Mouse (Mus musculus): ENCODE results near the gene Teddm1a. TPM values are rescaled to one million over a fixed set of nuclear protein-coding genes. Genes with fewer than 3 reads are reported as not detected.
A peak's percentile ranks its signal among the peaks of the same experiment; 100 is the strongest.

The Teddm1a gene
- polyA plus RNA-seq, 1 experiment from 2014 or later = not detected

DNA sequence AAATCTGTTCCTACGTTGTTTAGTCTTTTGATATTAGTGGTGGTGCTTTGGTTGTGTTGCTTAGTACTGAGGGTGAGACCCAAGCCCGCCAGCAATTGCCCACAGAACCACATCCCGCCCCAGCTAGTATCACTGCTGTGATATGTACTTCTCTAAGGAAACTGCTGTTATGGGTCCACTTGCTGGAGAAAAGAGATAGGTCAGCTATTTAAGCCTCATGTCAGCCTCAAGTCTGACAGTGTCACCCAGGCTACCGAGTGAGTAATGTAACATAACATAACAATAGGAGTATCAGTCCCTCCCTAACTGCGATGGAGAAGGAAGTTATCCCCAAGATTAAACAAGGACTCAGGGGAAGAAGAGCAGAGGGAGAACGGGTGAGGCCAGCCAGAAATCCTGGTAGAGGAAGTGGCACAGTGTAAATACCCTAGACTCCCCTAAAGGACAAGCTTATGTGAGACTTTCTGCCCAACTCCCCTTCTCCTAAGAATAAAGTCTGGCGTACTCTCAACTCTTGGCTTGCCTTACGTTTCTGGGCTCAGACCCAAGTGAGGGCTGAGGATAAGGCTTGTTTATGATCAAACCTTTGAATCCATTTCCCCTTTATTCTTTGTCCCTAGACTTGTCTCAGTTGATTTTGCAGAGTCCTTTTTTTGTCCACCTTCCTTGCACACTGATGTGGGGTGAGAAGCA is 2.8 kb downstream of the Teddm1a start:
- no peak overlapping the region for H3K9ac ChIP-seq
- H3K4me3 ChIP-seq = no peak overlapping the region
- no peaks in the 10 kb centered on the region for H3K9me3 ChIP-seq (replicated peaks)
- ATAC-seq = no peak
- WGBS (ENCODE audit: insufficient replicate concordance) = 36% methylated on average over 8 of the region's 8 CpGs
- no peak overlapping the region for H3K27ac ChIP-seq
- no peak overlapping the region for H3K4me2 ChIP-seq
- peaks cover 26% of the 10 kb centered on the region for H3K4me1 ChIP-seq
- H3K36me3 ChIP-seq = no peaks in the 10 kb centered on the region
- H3K27me3 ChIP-seq (replicated peaks) = peaks cover 10% of the 10 kb centered on the region; the same call in 1 of the 2 replicates

DNA sequence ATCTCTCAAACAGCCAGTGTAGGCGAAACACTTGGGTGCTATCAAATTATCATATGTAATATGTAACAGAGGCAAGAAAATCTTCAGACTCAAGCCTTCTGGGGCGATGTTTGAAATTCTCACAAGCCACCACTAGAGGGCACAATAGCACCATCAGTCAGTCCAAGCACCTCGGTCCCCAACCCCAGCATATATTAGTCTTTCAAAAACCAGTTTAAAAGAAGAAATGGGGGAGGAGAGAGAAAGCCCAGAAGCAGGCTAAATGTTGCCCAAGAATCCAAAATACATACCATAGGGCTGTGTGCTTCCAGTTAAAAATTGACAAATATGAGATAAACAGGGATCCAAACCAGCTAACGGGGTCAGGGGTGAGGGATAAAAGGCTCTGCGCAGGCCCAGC is 3.4 kb downstream of the Teddm1a start:
- no peaks in the 10 kb centered on the region for H3K36me3 ChIP-seq
- no peak overlapping the region for H3K4me3 ChIP-seq
- H3K9ac ChIP-seq = no peak overlapping the region
- no peak for ATAC-seq
- H3K27me3 ChIP-seq (replicated peaks) = peaks cover 10% of the 10 kb centered on the region; the same call in 1 of the 2 replicates
- H3K4me2 ChIP-seq = no peak overlapping the region
- 37% methylated on average over 5 of the region's 5 CpGs for WGBS (ENCODE audit: insufficient replicate concordance)
- H3K9me3 ChIP-seq (replicated peaks) = no peaks in the 10 kb centered on the region
- H3K4me1 ChIP-seq = peaks cover 29% of the 10 kb centered on the region
- no peak overlapping the region for H3K27ac ChIP-seq

DNA sequence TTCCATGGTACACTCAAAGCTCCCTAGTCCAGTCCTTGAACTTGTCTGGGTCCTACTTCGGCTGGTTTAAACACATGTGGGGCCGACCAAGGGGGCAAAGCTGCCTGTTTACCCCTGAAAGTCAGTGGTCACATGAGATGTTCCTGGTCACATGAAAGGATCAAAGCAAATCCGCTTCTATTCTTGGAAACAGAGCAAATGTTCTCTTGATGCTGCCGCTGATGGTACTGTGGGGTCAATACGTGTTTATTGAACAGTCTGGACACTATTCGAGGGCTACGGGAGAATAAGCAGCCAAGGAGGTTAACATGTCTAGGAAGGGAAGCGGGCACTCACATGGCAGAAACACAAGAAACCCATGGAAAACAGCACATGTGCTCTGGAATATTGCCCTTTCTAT is 5.7 kb downstream of the Teddm1a start:
- peaks cover 10% of the 10 kb centered on the region; the same call in 1 of the 2 replicates for H3K27me3 ChIP-seq (replicated peaks)
- H3K4me3 ChIP-seq = no peak overlapping the region
- H3K27ac ChIP-seq = no peak overlapping the region
- H3K36me3 ChIP-seq = no peaks in the 10 kb centered on the region
- peaks cover 43% of the 10 kb centered on the region for H3K4me1 ChIP-seq
- H3K9ac ChIP-seq = no peak overlapping the region
- H3K4me2 ChIP-seq = no peak overlapping the region
- WGBS (ENCODE audit: insufficient replicate concordance) = 78% methylated on average over 8 of the region's 8 CpGs
- ATAC-seq = no peak
- no peaks in the 10 kb centered on the region for H3K9me3 ChIP-seq (replicated peaks)

DNA sequence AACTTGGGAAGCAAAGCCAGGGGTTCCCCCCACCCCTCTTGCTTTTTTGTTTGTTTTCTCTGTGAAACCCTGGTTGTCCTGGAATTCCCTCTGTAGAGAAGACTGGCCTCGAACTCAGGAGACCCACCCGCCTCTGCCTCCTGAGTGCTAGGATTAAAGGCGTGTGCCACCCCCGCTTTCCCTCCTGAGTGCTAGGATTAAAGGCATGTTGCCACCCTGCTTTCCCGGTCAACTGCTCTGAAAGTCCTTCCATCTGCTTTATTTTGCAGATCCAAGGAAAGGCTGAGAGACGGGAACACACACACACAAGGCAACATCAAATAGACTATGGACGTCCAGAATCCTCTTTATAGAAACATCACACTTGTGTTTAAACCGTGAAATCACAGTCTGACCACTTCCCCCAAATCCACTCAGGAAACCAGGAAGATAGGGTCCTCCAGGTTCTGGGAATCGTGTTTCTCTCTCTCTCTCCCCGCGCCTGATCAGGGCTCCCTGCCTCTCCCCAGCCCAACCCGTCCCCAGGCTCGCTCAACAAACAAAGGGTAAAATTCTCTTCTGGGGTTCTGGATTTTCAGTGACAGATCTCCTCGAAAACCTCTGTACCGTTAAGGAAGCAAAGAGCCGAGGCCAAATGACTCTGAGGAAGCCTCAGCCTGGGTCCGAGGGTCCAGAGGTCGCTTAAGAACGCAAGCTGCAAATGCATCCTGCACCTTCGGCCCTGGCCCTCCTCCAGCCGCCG is 7.6 kb downstream of the Teddm1a start:
- 0 out of 2 replicates have a peak, but pooled peaks cover 4% of the 10 kb centered on the region for H3K27me3 ChIP-seq (replicated peaks)
- no peaks in the 10 kb centered on the region for H3K9me3 ChIP-seq (replicated peaks)
- peaks cover 52% of the 10 kb centered on the region for H3K4me1 ChIP-seq
- peak overlapping the region; percentile 82 for H3K4me3 ChIP-seq
- 20% methylated on average over 22 of the region's 22 CpGs for WGBS (ENCODE audit: insufficient replicate concordance)
- no peak for ATAC-seq
- H3K27ac ChIP-seq = peak overlapping the region; percentile 99
- H3K36me3 ChIP-seq = peaks cover 17% of the 10 kb centered on the region
- peak overlapping the region; percentile 92 for H3K9ac ChIP-seq
- H3K4me2 ChIP-seq = peak overlapping the region; percentile 79

DNA sequence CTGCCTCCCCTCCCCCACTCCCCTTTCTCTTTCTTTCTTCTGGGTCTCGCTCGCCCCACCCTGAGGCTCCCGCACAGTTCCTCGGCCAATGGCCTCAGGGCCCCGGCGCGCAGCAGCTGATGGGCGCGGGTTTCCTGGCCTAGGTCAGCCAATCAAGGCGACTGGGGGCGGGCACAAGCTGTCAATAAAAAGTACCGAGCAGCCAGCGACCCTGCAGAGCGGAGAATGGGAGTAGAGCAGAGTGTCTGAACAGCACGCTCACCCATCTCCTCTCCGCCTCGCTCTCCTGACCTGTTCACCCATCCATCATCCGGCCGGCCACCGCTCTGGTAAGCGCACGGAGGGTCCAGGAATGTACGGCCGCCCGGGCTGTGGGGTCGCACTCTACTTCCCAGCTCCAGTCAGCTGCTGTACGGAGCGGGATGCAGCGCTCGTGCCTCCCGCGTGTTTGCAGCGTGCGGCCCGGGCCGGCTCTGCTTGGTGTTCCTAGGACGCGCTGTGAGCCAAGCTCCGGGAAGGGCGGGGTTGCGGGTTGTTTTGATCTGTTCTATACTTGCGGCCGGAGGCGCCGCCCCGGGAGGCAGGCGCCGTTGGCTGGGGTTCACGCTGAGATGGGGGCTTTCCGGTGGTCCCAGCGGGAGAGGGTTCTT is 8.3 kb downstream of the Teddm1a start, which contains the start of the genes Glul and Teddm2:
TSS of gene Glul (plus strand) at position 214 of the 650 bp plus-strand sequence.
TSS of gene Teddm2 (minus strand) at position 498 of the 650 bp plus-strand sequence.
- WGBS (ENCODE audit: insufficient replicate concordance) = under 1% methylated on average over 50 of the region's 51 CpGs
- peaks cover 24% of the 10 kb centered on the region for H3K36me3 ChIP-seq
- no peaks in the 10 kb centered on the region for H3K27me3 ChIP-seq (replicated peaks)
- no peaks in the 10 kb centered on the region for H3K9me3 ChIP-seq (replicated peaks)
- H3K4me2 ChIP-seq = peak within 1 kb of the TSS; percentile 79
- H3K4me3 ChIP-seq = peak within 1 kb of the TSS; percentile 82
- peak within 1 kb of the TSS; percentile 99 for H3K27ac ChIP-seq
- H3K4me1 ChIP-seq = peaks cover 49% of the 10 kb centered on the region
- peak within 1 kb of the TSS; percentile 92 for H3K9ac ChIP-seq
- ATAC-seq = peak; percentile 96

DNA sequence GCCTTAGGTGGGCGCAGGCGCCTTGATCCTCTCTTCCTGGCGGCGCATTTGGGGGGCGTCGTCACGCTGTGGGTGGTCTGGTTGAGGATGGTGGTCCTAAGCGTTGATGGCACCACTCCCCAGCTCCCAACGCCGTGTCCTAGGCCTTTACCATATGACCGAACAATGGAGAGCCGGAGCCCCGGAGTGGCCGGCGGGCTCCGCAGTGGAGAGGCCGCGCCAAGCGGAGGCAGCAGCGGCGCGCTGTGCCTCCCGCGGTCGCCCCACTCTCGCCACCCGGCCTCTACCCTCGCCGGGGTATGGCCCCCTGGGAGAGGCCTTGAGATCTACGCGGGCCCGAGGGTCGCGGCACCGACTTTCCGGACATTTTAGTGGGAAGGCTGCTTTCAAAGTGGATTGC is 8.8 kb downstream of the Teddm1a start:
- peaks cover 29% of the 10 kb centered on the region for H3K36me3 ChIP-seq
- no peaks in the 10 kb centered on the region for H3K27me3 ChIP-seq (replicated peaks)
- peak; percentile 37 for ATAC-seq
- H3K27ac ChIP-seq = peak overlapping the region; percentile 99
- H3K4me3 ChIP-seq = peak overlapping the region; percentile 82
- H3K4me2 ChIP-seq = peak overlapping the region; percentile 79
- no peaks in the 10 kb centered on the region for H3K9me3 ChIP-seq (replicated peaks)
- H3K9ac ChIP-seq = peak overlapping the region; percentile 92
- WGBS (ENCODE audit: insufficient replicate concordance) = under 1% methylated on average over 36 of the region's 36 CpGs
- peaks cover 49% of the 10 kb centered on the region for H3K4me1 ChIP-seq

DNA sequence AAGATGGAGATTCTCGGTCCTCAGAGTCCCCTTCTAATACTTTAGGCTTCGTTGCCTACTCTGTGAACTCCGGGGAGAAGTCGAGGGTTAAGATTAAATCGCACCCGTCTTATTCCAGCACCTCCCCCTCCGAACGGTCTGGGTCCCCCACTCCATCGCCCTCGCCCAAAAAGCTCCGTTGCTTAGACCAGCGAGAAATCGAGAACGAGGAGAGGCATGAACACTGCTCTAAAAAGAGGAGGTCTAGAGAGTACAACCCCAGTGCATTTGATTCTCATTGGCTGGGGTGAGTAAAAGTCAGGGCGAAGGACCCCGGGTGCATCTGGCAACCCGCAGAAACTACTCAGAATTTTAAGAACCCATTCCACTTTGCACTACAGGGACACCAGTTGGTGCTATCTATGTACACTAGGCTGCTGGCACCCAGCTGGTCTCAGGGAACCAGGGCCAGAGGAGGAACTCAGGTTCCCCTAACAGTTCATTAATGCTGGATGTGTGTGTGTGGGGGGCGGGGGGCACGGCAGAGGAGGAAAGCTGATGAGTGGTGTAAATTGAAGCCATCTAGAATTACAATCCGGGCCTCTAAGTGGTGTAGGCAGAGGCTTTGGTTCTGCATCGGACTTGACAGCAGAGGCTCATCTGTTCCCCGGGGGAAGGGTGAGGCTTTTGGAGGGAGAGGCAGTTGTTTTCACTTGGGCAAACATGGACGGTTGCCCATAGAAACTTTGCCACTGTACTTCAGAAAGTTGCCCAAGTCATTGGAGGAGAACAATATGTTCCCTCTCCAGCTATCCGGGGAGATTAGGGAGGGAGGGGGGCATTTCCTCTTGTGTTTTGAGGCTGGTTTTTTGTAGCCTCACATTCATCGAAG is 9.6 kb downstream of the Teddm1a start:
- Histone ChIP-seq H3K4me2 (peak overlapping the region; percentile 79), H3K9me3 (replicated peaks) (no peaks in the 10 kb centered on the region), H3K27me3 (replicated peaks) (no peaks in the 10 kb centered on the region), H3K9ac (peak overlapping the region; percentile 92), H3K27ac (peak overlapping the region; percentile 99), H3K36me3 (peaks cover 36% of the 10 kb centered on the region), H3K4me3 (peak overlapping the region; percentile 82), H3K4me1 (peaks cover 49% of the 10 kb centered on the region)
- WGBS (ENCODE audit: insufficient replicate concordance) = 5% methylated on average over 25 of the region's 25 CpGs
- no peak for ATAC-seq

DNA sequence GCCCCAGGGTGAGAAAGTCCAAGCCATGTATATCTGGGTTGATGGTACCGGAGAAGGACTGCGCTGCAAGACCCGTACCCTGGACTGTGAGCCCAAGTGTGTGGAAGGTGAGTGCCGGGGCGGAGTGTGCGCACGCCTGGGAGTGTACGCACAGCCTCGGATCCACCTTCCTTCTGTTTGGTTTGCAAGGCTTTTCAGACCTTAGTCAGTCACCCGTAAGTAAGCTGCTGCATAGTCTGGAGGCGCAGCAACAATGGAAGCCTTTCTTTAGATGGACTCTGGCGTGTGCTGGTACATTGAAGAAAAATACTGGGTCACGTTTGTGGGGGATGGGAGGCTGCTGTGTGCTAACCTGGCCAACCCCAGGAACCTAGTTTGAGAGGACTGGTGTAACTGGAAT is 11.5 kb downstream of the Teddm1a start:
- Histone ChIP-seq H3K9ac (no peak overlapping the region), H3K4me1 (peaks cover 38% of the 10 kb centered on the region), H3K4me3 (no peak overlapping the region), H3K27me3 (replicated peaks) (no peaks in the 10 kb centered on the region), H3K27ac (no peak overlapping the region), H3K4me2 (0 out of 2 replicates have a peak overlapping the region, but pooled peaks have one; percentile 79), H3K36me3 (peaks cover 56% of the 10 kb centered on the region), H3K9me3 (replicated peaks) (no peaks in the 10 kb centered on the region)
- 89% methylated on average over 13 of the region's 13 CpGs for WGBS (ENCODE audit: insufficient replicate concordance)
- no peak for ATAC-seq

DNA sequence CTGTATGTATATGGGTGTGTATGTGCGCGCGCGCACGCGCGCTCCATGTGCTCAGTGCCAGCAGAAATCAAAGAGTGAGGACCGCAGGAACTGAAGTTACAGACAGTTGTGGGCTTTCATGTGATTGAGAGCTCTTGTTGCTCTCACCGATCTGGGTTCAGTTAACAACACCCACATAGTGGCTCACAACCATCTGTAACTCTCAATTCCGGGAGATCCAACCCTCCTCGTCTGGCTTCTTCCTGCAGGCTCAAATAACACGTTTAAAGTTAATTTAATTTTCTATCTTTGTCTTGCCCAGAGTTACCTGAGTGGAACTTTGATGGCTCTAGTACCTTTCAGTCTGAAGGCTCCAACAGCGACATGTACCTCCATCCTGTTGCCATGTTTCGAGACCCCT is 12.7 kb downstream of the Teddm1a start:
- 91% methylated on average over 14 of the region's 14 CpGs for WGBS (ENCODE audit: insufficient replicate concordance)
- Histone ChIP-seq H3K27me3 (replicated peaks) (no peaks in the 10 kb centered on the region), H3K9ac (no peak overlapping the region), H3K36me3 (peaks cover 68% of the 10 kb centered on the region), H3K4me1 (peaks cover 31% of the 10 kb centered on the region), H3K9me3 (replicated peaks) (no peaks in the 10 kb centered on the region), H3K4me2 (no peak overlapping the region), H3K27ac (no peak overlapping the region), H3K4me3 (no peak overlapping the region)
- ATAC-seq = no peak

DNA sequence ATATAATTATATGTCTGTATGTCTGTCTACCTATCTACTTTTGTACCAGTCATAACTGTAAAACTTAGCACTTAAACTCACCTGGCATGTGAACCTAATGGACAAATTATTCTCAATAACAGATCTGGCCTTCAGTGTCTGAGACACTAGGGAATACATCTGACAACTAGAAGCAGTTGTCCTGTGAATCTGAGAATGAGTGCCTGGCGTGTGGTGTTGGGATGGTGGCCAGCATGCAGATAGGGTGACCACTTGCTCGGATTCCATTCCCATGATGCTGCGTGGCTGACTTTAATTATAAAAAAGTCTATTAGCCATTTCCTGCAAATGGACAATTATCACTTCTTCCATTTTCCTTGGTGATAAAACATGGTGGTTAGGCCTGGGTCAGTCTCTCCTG is 14.3 kb downstream of the Teddm1a start:
- Histone ChIP-seq H3K27ac (no peak overlapping the region), H3K36me3 (peaks cover 84% of the 10 kb centered on the region), H3K4me3 (no peak overlapping the region), H3K4me2 (no peak overlapping the region), H3K9ac (no peak overlapping the region), H3K27me3 (replicated peaks) (no peaks in the 10 kb centered on the region), H3K4me1 (peaks cover 38% of the 10 kb centered on the region), H3K9me3 (replicated peaks) (no peaks in the 10 kb centered on the region)
- no peak for ATAC-seq
- WGBS (ENCODE audit: insufficient replicate concordance) = 88% methylated on average over 3 of the region's 3 CpGs

DNA sequence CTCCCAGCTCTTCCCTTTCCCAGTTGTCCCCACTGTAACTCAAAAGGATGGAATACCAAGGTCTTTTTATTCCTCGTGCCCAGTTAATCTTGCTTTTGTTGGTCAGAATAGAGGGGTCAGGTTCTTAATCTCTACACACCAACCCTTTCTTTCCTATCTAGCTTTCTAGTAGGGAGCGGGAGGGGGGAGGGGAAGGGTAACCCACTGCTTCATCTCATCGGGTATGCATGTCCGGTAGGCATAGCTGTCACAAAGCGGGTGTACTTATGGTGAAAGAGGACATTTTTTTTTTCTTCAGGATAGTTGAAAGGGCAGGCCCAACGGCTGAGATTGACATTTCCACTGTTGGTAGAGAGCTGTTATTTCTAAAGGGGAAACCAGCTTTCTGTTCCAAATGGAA is 16.7 kb downstream of the Teddm1a start:
- H3K4me1 ChIP-seq = peaks cover 16% of the 10 kb centered on the region
- no peak overlapping the region for H3K4me3 ChIP-seq
- ATAC-seq = no peak
- no peak overlapping the region for H3K9ac ChIP-seq
- 81% methylated on average over 6 of the region's 6 CpGs for WGBS (ENCODE audit: insufficient replicate concordance)
- no peak overlapping the region for H3K4me2 ChIP-seq
- H3K9me3 ChIP-seq (replicated peaks) = no peaks in the 10 kb centered on the region
- H3K27me3 ChIP-seq (replicated peaks) = no peaks in the 10 kb centered on the region
- no peak overlapping the region for H3K27ac ChIP-seq
- H3K36me3 ChIP-seq = peaks cover 79% of the 10 kb centered on the region

Measured in liver, embryonic 12.5 days (tissue).